Mouse (Mus musculus): ENCODE results near the gene Kl. TPM values are rescaled to one million over a fixed set of nuclear protein-coding genes. Genes with fewer than 3 reads are reported as not detected.
A peak's percentile ranks its signal among the peaks of the same experiment; 100 is the strongest.

The Kl gene
- total RNA-seq (2021), result under 1 TPM in 1 of 2 experiments, not detected in 1; 0.05 TPM
- long read RNA-seq, experiment 1, result 0 reads
- long read RNA-seq, experiment 2, result 0 reads

GRCm38 (mm10) chr5:150952328-150952668 is at the start of gene Kl:
Gene Kl, plus strand, starts transcription at chr5:150952607.
- DNase-seq, result no peak

- DNase-seq, result no peak
Measured at GRCm38 (mm10) chr5:150906053-150907040, 46.1 kb upstream of the Kl start.

GRCm38 (mm10) chr5:150912156-150912555 is 40.3 kb upstream of the Kl start:
- DNase-seq, result no peak

GRCm38 (mm10) chr5:150912656-150913055 is 39.8 kb upstream of the Kl start:
- DNase-seq, result peak in 1 of 2 experiments; percentile 5

- no peak for DNase-seq
Measured at GRCm38 (mm10) chr5:150915080-150916055, 37.0 kb upstream of the Kl start.

GRCm38 (mm10) chr5:150917131-150917858 is 35.1 kb upstream of the Kl start:
- DNase-seq, result no peak

GRCm38 (mm10) chr5:150918599-150918998 is 33.8 kb upstream of the Kl start:
- DNase-seq, result no peak

- DNase-seq, result no peak
Measured at GRCm38 (mm10) chr5:150919269-150919668, 33.1 kb upstream of the Kl start.

GRCm38 (mm10) chr5:150919961-150920360 is 32.4 kb upstream of the Kl start:
- DNase-seq, result no peak

GRCm38 (mm10) chr5:150929406-150929805 is 23.0 kb upstream of the Kl start:
- no peak for DNase-seq

- DNase-seq, result no peak
Measured at GRCm38 (mm10) chr5:150932596-150932995, 19.8 kb upstream of the Kl start.

GRCm38 (mm10) chr5:150936213-150936612 is 16.2 kb upstream of the Kl start:
- no peak for DNase-seq

GRCm38 (mm10) chr5:150936807-150937206 is 15.6 kb upstream of the Kl start:
- DNase-seq, result no peak

- DNase-seq, result peak in 1 of 2 experiments; percentile 8
Measured at GRCm38 (mm10) chr5:150937501-150937900, 14.9 kb upstream of the Kl start.

GRCm38 (mm10) chr5:150945576-150945975 is 6.8 kb upstream of the Kl start:
- no peak for DNase-seq

- no peak for DNase-seq
Measured at GRCm38 (mm10) chr5:150949131-150949530, 3.3 kb upstream of the Kl start.

- no peak for DNase-seq
Measured at GRCm38 (mm10) chr5:150951325-150951724, 1.1 kb upstream of the Kl start.

GRCm38 (mm10) chr5:150952669-150953521 is 488 bp downstream of the Kl start:
- DNase-seq, result no peak

GRCm38 (mm10) chr5:150954791-150955190 is 2.4 kb downstream of the Kl start:
- no peak for DNase-seq

- DNase-seq, result no peak
Measured at GRCm38 (mm10) chr5:150959861-150960260, 7.5 kb downstream of the Kl start.

- DNase-seq, result no peak
Measured at GRCm38 (mm10) chr5:150961615-150962014, 9.2 kb downstream of the Kl start.
